Mouse (Mus musculus): ENCODE data around the gene Tepsin. TPM values are rescaled to one million over a fixed set of nuclear protein-coding genes. Genes with fewer than 3 reads are reported as not detected.
A peak's percentile ranks its signal among the peaks of the same experiment; 100 is the strongest.

Gene Tepsin
- total RNA-seq, 1 experiment from 2014 or later = 8.4 TPM

- no peak for ATAC-seq (replicated peaks in 1 of 2; ENCODE audit: insufficient read depth in 1 of 2, low FRiP score in 2 of 2, low TSS enrichment in 1 of 2, low read depth in 1 of 2, poor library complexity in 2 of 2, severe bottlenecking in 2 of 2)
These were observed 26.7 kb downstream of the Tepsin start for GRCm38 (mm10) chr11:120071731-120072320.

- no peak for ATAC-seq (replicated peaks in 1 of 2; ENCODE audit: insufficient read depth in 1 of 2, low FRiP score in 2 of 2, low TSS enrichment in 1 of 2, low read depth in 1 of 2, poor library complexity in 2 of 2, severe bottlenecking in 2 of 2)
These were observed 27.5 kb downstream of the Tepsin start for GRCm38 (mm10) chr11:120071065-120071464.

GRCm38 (mm10) chr11:120070286-120070930 lies 28.1 kb downstream of the Tepsin start:
- no peak for ATAC-seq (replicated peaks in 1 of 2; ENCODE audit: insufficient read depth in 1 of 2, low FRiP score in 2 of 2, low TSS enrichment in 1 of 2, low read depth in 1 of 2, poor library complexity in 2 of 2, severe bottlenecking in 2 of 2)

GRCm38 (mm10) chr11:120069261-120069660 lies 29.3 kb downstream of the Tepsin start:
- ATAC-seq (replicated peaks in 1 of 2; ENCODE audit: insufficient read depth in 1 of 2, low FRiP score in 2 of 2, low TSS enrichment in 1 of 2, low read depth in 1 of 2, poor library complexity in 2 of 2, severe bottlenecking in 2 of 2) = no peak

GRCm38 (mm10) chr11:120067834-120068233 lies 30.7 kb downstream of the Tepsin start:
- no peak for ATAC-seq (replicated peaks in 1 of 2; ENCODE audit: insufficient read depth in 1 of 2, low FRiP score in 2 of 2, low TSS enrichment in 1 of 2, low read depth in 1 of 2, poor library complexity in 2 of 2, severe bottlenecking in 2 of 2)

- peak; percentile 37 to 53; a peak in 3 of 4 replicates for ATAC-seq (replicated peaks in 1 of 2; ENCODE audit: insufficient read depth in 1 of 2, low FRiP score in 2 of 2, low TSS enrichment in 1 of 2, low read depth in 1 of 2, poor library complexity in 2 of 2, severe bottlenecking in 2 of 2)
These were observed 33.2 kb downstream of the Tepsin start for GRCm38 (mm10) chr11:120065291-120065690.

- ATAC-seq (replicated peaks in 1 of 2; ENCODE audit: insufficient read depth in 1 of 2, low FRiP score in 2 of 2, low TSS enrichment in 1 of 2, low read depth in 1 of 2, poor library complexity in 2 of 2, severe bottlenecking in 2 of 2) = no peak
These were observed 33.9 kb downstream of the Tepsin start for GRCm38 (mm10) chr11:120064668-120065040.

GRCm38 (mm10) chr11:120064006-120064667 lies 34.4 kb downstream of the Tepsin start:
- peak in 1 of 2 experiments; percentile 36; a peak in 1 of 4 replicates for ATAC-seq (replicated peaks in 1 of 2; ENCODE audit: insufficient read depth in 1 of 2, low FRiP score in 2 of 2, low TSS enrichment in 1 of 2, low read depth in 1 of 2, poor library complexity in 2 of 2, severe bottlenecking in 2 of 2)

GRCm38 (mm10) chr11:120063326-120063725 lies 35.2 kb downstream of the Tepsin start:
- ATAC-seq (replicated peaks in 1 of 2; ENCODE audit: insufficient read depth in 1 of 2, low FRiP score in 2 of 2, low TSS enrichment in 1 of 2, low read depth in 1 of 2, poor library complexity in 2 of 2, severe bottlenecking in 2 of 2) = no peak

- no peak for ATAC-seq (replicated peaks in 1 of 2; ENCODE audit: insufficient read depth in 1 of 2, low FRiP score in 2 of 2, low TSS enrichment in 1 of 2, low read depth in 1 of 2, poor library complexity in 2 of 2, severe bottlenecking in 2 of 2)
These were observed 37.9 kb downstream of the Tepsin start for GRCm38 (mm10) chr11:120060634-120061033.

- no peak for ATAC-seq (replicated peaks in 1 of 2; ENCODE audit: insufficient read depth in 1 of 2, low FRiP score in 2 of 2, low TSS enrichment in 1 of 2, low read depth in 1 of 2, poor library complexity in 2 of 2, severe bottlenecking in 2 of 2)
These were observed 42.4 kb downstream of the Tepsin start for GRCm38 (mm10) chr11:120055953-120056732.

- no peak for ATAC-seq (replicated peaks in 1 of 2; ENCODE audit: insufficient read depth in 1 of 2, low FRiP score in 2 of 2, low TSS enrichment in 1 of 2, low read depth in 1 of 2, poor library complexity in 2 of 2, severe bottlenecking in 2 of 2)
These were observed 44.7 kb downstream of the Tepsin start for GRCm38 (mm10) chr11:120053846-120054245.

- no peak for ATAC-seq (replicated peaks in 1 of 2; ENCODE audit: insufficient read depth in 1 of 2, low FRiP score in 2 of 2, low TSS enrichment in 1 of 2, low read depth in 1 of 2, poor library complexity in 2 of 2, severe bottlenecking in 2 of 2)
These were observed 46.3 kb downstream of the Tepsin start for GRCm38 (mm10) chr11:120052274-120052673.

GRCm38 (mm10) chr11:120051124-120051811 lies 47.3 kb downstream of the Tepsin start:
- no peak for ATAC-seq (replicated peaks in 1 of 2; ENCODE audit: insufficient read depth in 1 of 2, low FRiP score in 2 of 2, low TSS enrichment in 1 of 2, low read depth in 1 of 2, poor library complexity in 2 of 2, severe bottlenecking in 2 of 2)

- ATAC-seq (replicated peaks in 1 of 2; ENCODE audit: insufficient read depth in 1 of 2, low FRiP score in 2 of 2, low TSS enrichment in 1 of 2, low read depth in 1 of 2, poor library complexity in 2 of 2, severe bottlenecking in 2 of 2) = no peak
These were observed 49.5 kb downstream of the Tepsin start for GRCm38 (mm10) chr11:120049067-120049466.

- peak; percentile 30 to 43; a peak in 2 of 4 replicates for ATAC-seq (replicated peaks in 1 of 2; ENCODE audit: insufficient read depth in 1 of 2, low FRiP score in 2 of 2, low TSS enrichment in 1 of 2, low read depth in 1 of 2, poor library complexity in 2 of 2, severe bottlenecking in 2 of 2)
These were observed 50.3 kb downstream of the Tepsin start for GRCm38 (mm10) chr11:120048252-120048556.

GRCm38 (mm10) chr11:120047531-120048251 lies 50.8 kb downstream of the Tepsin start:
- ATAC-seq (replicated peaks in 1 of 2; ENCODE audit: insufficient read depth in 1 of 2, low FRiP score in 2 of 2, low TSS enrichment in 1 of 2, low read depth in 1 of 2, poor library complexity in 2 of 2, severe bottlenecking in 2 of 2) = 0 out of 4 replicates have a peak, but pooled peaks of 1 of the 2 experiments have one; percentile 7

Data from hematopoietic stem cell, adult 5-6 weeks (primary cell).